Mouse (Mus musculus) cortical plate, adult 2 months (tissue): ENCODE measurements around the gene Gm45234. TPM values are rescaled to one million over a fixed set of nuclear protein-coding genes. Genes with fewer than 3 reads are reported as not detected.

Source experiments
- H3K27ac ChIP-seq: fragments of 200-500 bp; 2 replicates; pipeline ENCODE4 v1.5.1; 2012; ENCODE audit warnings: low read length, control low read depth, inconsistent platforms; ENCODE audit not compliant: insufficient read depth
- H3K4me1 ChIP-seq: fragments of 200-500 bp; 2 replicates; pipeline ENCODE4 v1.6.1; 2011; ENCODE audit warnings: low read length; ENCODE audit not compliant: control insufficient read depth, insufficient read depth
- H3K4me3 ChIP-seq: fragments of 200-500 bp; 2 replicates; pipeline ENCODE4 v1.5.1; 2011; ENCODE audit warnings: mild to moderate bottlenecking, low read length, control low read depth; ENCODE audit not compliant: insufficient read depth
- CTCF ChIP-seq: fragments of 200-500 bp; IDR thresholded peaks from 2 replicates; pipeline ENCODE4 v1.5.1; 2011; ENCODE audit warnings: mild to moderate bottlenecking, control low read depth, low read length; ENCODE audit not compliant: insufficient read depth; ENCODE audit errors: extremely low read depth
- POLR2A ChIP-seq: fragments of 200-500 bp; IDR thresholded peaks from 2 replicates; pipeline ENCODE4 v1.6.1; 2011; ENCODE audit warnings: mild to moderate bottlenecking, low read length, control low read depth; ENCODE audit not compliant: insufficient read depth; ENCODE audit errors: extremely low read depth
- polyA plus RNA-seq: library from polyadenylated mRNA; depleted of rRNA; stranded (reverse); fragments of >200 nt; gene quantifications from 2 replicates; pipeline ENCODE4 v1.2.3, GENCODE M21; 2012

The Gm45234 gene
- polyA plus RNA-seq, 1 experiment: not detected

- H3K4me1 ChIP-seq: no peaks in the 10 kb centered on the region
- H3K27ac ChIP-seq: no peak overlapping the region; the same call in 1 of the 2 replicates
- no peak for TF ChIP-seq CTCF
- TF ChIP-seq POLR2A: no peak
- no peak overlapping the region for H3K4me3 ChIP-seq
Observed at GRCm38 (mm10) chr6:124729850-124730705, 25.7 kb downstream of the Gm45234 start.

DNA sequence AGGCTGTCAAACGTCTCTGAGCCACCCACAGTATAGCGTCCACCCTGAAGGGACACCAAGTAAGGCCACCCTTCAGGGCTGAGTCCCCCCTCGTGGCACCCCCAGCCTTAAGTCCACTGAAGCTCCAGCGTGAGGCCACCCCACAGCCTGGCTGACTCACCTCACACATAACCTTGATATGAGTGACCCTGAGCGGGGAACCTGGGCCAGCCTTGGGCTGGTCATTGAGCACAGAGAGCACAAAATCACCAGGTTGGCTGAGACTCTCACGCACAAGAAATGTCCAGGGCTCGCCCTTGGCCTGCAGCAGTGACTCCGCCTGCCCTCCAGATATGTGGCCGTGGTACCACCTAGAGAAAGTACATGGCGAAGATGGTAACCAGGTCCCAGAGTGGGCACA is 27.2 kb downstream of the Gm45234 start:
- Histone ChIP-seq H3K4me3 (no peak overlapping the region), H3K27ac (no peak overlapping the region), H3K4me1 (no peaks in the 10 kb centered on the region)
- no peak for TF ChIP-seq POLR2A

- no peak overlapping the region for H3K27ac ChIP-seq
- no peaks in the 10 kb centered on the region for H3K4me1 ChIP-seq
- TF ChIP-seq CTCF (no peak), POLR2A (no peak)
- H3K4me3 ChIP-seq: no peak overlapping the region
Observed at GRCm38 (mm10) chr6:124724472-124724871, 31.3 kb downstream of the Gm45234 start.

GRCm38 (mm10) chr6:124723541-124723940 is 32.3 kb downstream of the Gm45234 start:
- no peak overlapping the region for H3K4me3 ChIP-seq
- no peak overlapping the region for H3K27ac ChIP-seq
- H3K4me1 ChIP-seq: no peaks in the 10 kb centered on the region
- TF ChIP-seq POLR2A: no peak
- TF ChIP-seq CTCF: no peak

GRCm38 (mm10) chr6:124722876-124723473 is 32.8 kb downstream of the Gm45234 start:
- Histone ChIP-seq H3K27ac (no peak overlapping the region), H3K4me1 (no peaks in the 10 kb centered on the region), H3K4me3 (no peak overlapping the region)
- TF ChIP-seq POLR2A (no peak), CTCF (no peak)

GRCm38 (mm10) chr6:124720904-124721303 is 34.9 kb downstream of the Gm45234 start:
- Histone ChIP-seq H3K4me1 (no peaks in the 10 kb centered on the region), H3K27ac (no peak overlapping the region), H3K4me3 (no peak overlapping the region)
- no peak for TF ChIP-seq POLR2A
- no peak for TF ChIP-seq CTCF

- TF ChIP-seq POLR2A: no peak
- no peak for TF ChIP-seq CTCF
- no peaks in the 10 kb centered on the region for H3K4me1 ChIP-seq
- no peak overlapping the region for H3K27ac ChIP-seq
- H3K4me3 ChIP-seq: no peak overlapping the region
Observed at GRCm38 (mm10) chr6:124719354-124719978, 36.4 kb downstream of the Gm45234 start.

DNA sequence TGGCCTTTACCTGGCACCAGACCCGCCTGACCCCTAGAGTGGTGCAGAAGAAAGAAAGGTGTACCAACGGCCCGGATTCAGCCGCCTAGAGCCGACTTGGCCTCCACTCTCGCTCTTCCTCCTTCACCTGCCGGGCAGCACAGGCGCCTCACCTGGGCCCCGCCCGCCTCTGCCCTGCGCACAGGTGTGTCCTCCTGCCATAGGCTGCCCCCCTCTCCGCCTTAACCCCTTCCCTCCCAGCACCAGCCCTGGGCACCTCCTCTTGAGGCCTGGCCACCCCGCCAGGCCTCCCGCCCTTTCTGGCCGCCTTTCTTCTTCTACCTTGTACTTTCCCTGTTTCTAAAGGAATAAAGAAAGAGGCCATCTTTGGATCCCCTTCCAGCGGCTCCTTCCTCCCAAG is 37.1 kb downstream of the Gm45234 start:
- no peaks in the 10 kb centered on the region; the same call in 1 of the 2 replicates for H3K4me1 ChIP-seq
- H3K27ac ChIP-seq: no peak overlapping the region
- H3K4me3 ChIP-seq: no peak overlapping the region
- no peak for TF ChIP-seq CTCF
- TF ChIP-seq POLR2A: no peak

DNA sequence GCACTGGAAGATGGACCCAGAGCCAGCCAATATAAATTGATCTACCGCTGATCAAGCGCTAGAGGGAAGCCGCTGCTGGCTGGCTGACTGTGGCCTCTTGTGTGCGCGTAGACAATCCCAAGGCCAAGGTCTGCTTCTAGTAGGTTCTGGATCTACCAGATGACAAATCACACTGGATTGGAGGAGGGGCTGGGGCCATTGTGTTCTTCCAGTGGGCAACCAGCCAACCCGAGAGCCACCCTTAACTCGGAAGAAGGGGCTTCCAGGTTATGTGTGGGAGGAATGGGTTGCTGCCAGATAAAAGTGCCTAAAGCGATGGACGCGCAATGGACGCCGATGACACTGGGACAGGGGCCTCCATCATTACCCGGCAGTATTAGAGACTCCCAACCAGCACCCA is 37.9 kb downstream of the Gm45234 start:
- peaks cover 4% of the 10 kb centered on the region; the same call in 1 of the 2 replicates for H3K4me1 ChIP-seq
- TF ChIP-seq CTCF (no peak), POLR2A (no peak)
- no peak overlapping the region for H3K4me3 ChIP-seq
- no peak overlapping the region for H3K27ac ChIP-seq
